Mouse (Mus musculus): Measurements from ENCODE around the gene Ccr10. TPM values are rescaled to one million over a fixed set of nuclear protein-coding genes. Genes with fewer than 3 reads are reported as not detected.
"Not testable (repeated sequence)": the region's sequence is repeated elsewhere in the genome, so short reads cannot be mapped to it uniquely, and the experiment has no call there.

Gene Ccr10
- polyA plus RNA-seq, 1 experiment from 2014 or later: 0.43 TPM

GRCm38 (mm10) chr11:101137000-101137399 is 38.2 kb downstream of the Ccr10 start:
- 75% methylated on average over 7 of the region's 7 CpGs for WGBS
- Histone ChIP-seq H3K9me3 (replicated peaks; ENCODE audit: control insufficient read depth, low read length) (no peaks in the 10 kb centered on the region), H3K4me3 (replicated peaks; ENCODE audit: low read length) (no peak overlapping the region), H3K4me1 (ENCODE audit: control insufficient read depth, insufficient read depth, low read length) (peaks cover 8% of the 10 kb centered on the region), H3K4me2 (ENCODE audit: low read depth, low read length) (no peak overlapping the region), H3K27me3 (ENCODE audit: control insufficient read depth, insufficient read depth, low read length) (no peaks in the 10 kb centered on the region), H3K27ac (ENCODE audit: low read length) (peak overlapping the region; percentile 63; the same call in 1 of the 2 replicates), H3K36me3 (ENCODE audit: control insufficient read depth, insufficient read depth, low read length) (no peaks in the 10 kb centered on the region), H3K9ac (ENCODE audit: low read length) (no peak overlapping the region)
- no peak for ATAC-seq (ENCODE audit: insufficient read depth, low FRiP score)

- Histone ChIP-seq H3K4me1 (ENCODE audit: control insufficient read depth, insufficient read depth, low read length) (peaks cover 4% of the 10 kb centered on the region; the same call in 1 of the 2 replicates), H3K4me3 (replicated peaks; ENCODE audit: low read length) (no peak overlapping the region), H3K4me2 (ENCODE audit: low read depth, low read length) (no peak overlapping the region), H3K36me3 (ENCODE audit: control insufficient read depth, insufficient read depth, low read length) (no peaks in the 10 kb centered on the region), H3K27ac (ENCODE audit: low read length) (no peak overlapping the region), H3K9me3 (replicated peaks; ENCODE audit: control insufficient read depth, low read length) (no peaks in the 10 kb centered on the region), H3K27me3 (ENCODE audit: control insufficient read depth, insufficient read depth, low read length) (no peaks in the 10 kb centered on the region), H3K9ac (ENCODE audit: low read length) (no peak overlapping the region)
- 78% methylated on average over 13 of the region's 13 CpGs for WGBS
- no peak for ATAC-seq (ENCODE audit: insufficient read depth, low FRiP score)
Observed at GRCm38 (mm10) chr11:101134217-101134865, 40.9 kb downstream of the Ccr10 start.

- ATAC-seq (ENCODE audit: insufficient read depth, low FRiP score): no peak
- no peak overlapping the region for H3K4me3 ChIP-seq (replicated peaks; ENCODE audit: low read length)
- no peaks in the 10 kb centered on the region for H3K9me3 ChIP-seq (replicated peaks; ENCODE audit: control insufficient read depth, low read length)
- no peak overlapping the region for H3K27ac ChIP-seq (ENCODE audit: low read length)
- WGBS: 50% methylated on average over 12 of the region's 12 CpGs
- no peak overlapping the region for H3K9ac ChIP-seq (ENCODE audit: low read length)
- H3K4me1 ChIP-seq (ENCODE audit: control insufficient read depth, insufficient read depth, low read length): peaks cover 4% of the 10 kb centered on the region; the same call in 1 of the 2 replicates
- no peak overlapping the region for H3K4me2 ChIP-seq (ENCODE audit: low read depth, low read length)
- no peaks in the 10 kb centered on the region for H3K27me3 ChIP-seq (ENCODE audit: control insufficient read depth, insufficient read depth, low read length)
- H3K36me3 ChIP-seq (ENCODE audit: control insufficient read depth, insufficient read depth, low read length): no peaks in the 10 kb centered on the region
Observed at GRCm38 (mm10) chr11:101133037-101133436, 42.2 kb downstream of the Ccr10 start.

GRCm38 (mm10) chr11:101131701-101132100 is 43.5 kb downstream of the Ccr10 start:
- Histone ChIP-seq H3K27ac (ENCODE audit: low read length) (no peak overlapping the region), H3K4me1 (ENCODE audit: control insufficient read depth, insufficient read depth, low read length) (peaks cover 4% of the 10 kb centered on the region; the same call in 1 of the 2 replicates), H3K9ac (ENCODE audit: low read length) (no peak overlapping the region), H3K4me2 (ENCODE audit: low read depth, low read length) (no peak overlapping the region), H3K4me3 (replicated peaks; ENCODE audit: low read length) (no peak overlapping the region), H3K27me3 (ENCODE audit: control insufficient read depth, insufficient read depth, low read length) (no peaks in the 10 kb centered on the region), H3K9me3 (replicated peaks; ENCODE audit: control insufficient read depth, low read length) (0 out of 2 replicates have a peak, but pooled peaks cover 2% of the 10 kb centered on the region), H3K36me3 (ENCODE audit: control insufficient read depth, insufficient read depth, low read length) (peaks cover 3% of the 10 kb centered on the region; the same call in 1 of the 2 replicates)
- ATAC-seq (ENCODE audit: insufficient read depth, low FRiP score): no peak
- WGBS: 85% methylated on average over 6 of the region's 6 CpGs

- H3K4me1 ChIP-seq (ENCODE audit: control insufficient read depth, insufficient read depth, low read length): peaks cover 4% of the 10 kb centered on the region; the same call in 1 of the 2 replicates
- WGBS: 80% methylated on average over 2 of the region's 2 CpGs
- H3K36me3 ChIP-seq (ENCODE audit: control insufficient read depth, insufficient read depth, low read length): peaks cover 7% of the 10 kb centered on the region; the same call in 1 of the 2 replicates
- no peak overlapping the region for H3K4me2 ChIP-seq (ENCODE audit: low read depth, low read length)
- no peak overlapping the region for H3K9ac ChIP-seq (ENCODE audit: low read length)
- H3K27ac ChIP-seq (ENCODE audit: low read length): no peak overlapping the region
- no peak overlapping the region for H3K4me3 ChIP-seq (replicated peaks; ENCODE audit: low read length)
- no peaks in the 10 kb centered on the region for H3K27me3 ChIP-seq (ENCODE audit: control insufficient read depth, insufficient read depth, low read length)
- no peak for ATAC-seq (ENCODE audit: insufficient read depth, low FRiP score)
- 0 out of 2 replicates have a peak, but pooled peaks cover 3% of the 10 kb centered on the region for H3K9me3 ChIP-seq (replicated peaks; ENCODE audit: control insufficient read depth, low read length)
Observed at GRCm38 (mm10) chr11:101131187-101131586, 44.1 kb downstream of the Ccr10 start.

- Histone ChIP-seq H3K4me3 (replicated peaks; ENCODE audit: low read length) (no peak overlapping the region), H3K4me1 (ENCODE audit: control insufficient read depth, insufficient read depth, low read length) (peaks cover 4% of the 10 kb centered on the region; the same call in 1 of the 2 replicates), H3K9ac (ENCODE audit: low read length) (0 out of 2 replicates have a peak overlapping the region, but pooled peaks have one; percentile 31), H3K27me3 (ENCODE audit: control insufficient read depth, insufficient read depth, low read length) (no peaks in the 10 kb centered on the region), H3K9me3 (replicated peaks; ENCODE audit: control insufficient read depth, low read length) (0 out of 2 replicates have a peak, but pooled peaks cover 3% of the 10 kb centered on the region), H3K4me2 (ENCODE audit: low read depth, low read length) (no peak overlapping the region), H3K36me3 (ENCODE audit: control insufficient read depth, insufficient read depth, low read length) (peaks cover 13% of the 10 kb centered on the region), H3K27ac (ENCODE audit: low read length) (no peak overlapping the region)
- no peak for ATAC-seq (ENCODE audit: insufficient read depth, low FRiP score)
- 39% methylated on average over 18 of the region's 18 CpGs for WGBS
Observed at GRCm38 (mm10) chr11:101130056-101130756, 45.0 kb downstream of the Ccr10 start.

GRCm38 (mm10) chr11:101128996-101129577 is 46.2 kb downstream of the Ccr10 start:
- Histone ChIP-seq H3K9ac (ENCODE audit: low read length) (no peak overlapping the region), H3K4me3 (replicated peaks; ENCODE audit: low read length) (no peak overlapping the region), H3K4me1 (ENCODE audit: control insufficient read depth, insufficient read depth, low read length) (peaks cover 4% of the 10 kb centered on the region; the same call in 1 of the 2 replicates), H3K27ac (ENCODE audit: low read length) (no peak overlapping the region), H3K9me3 (replicated peaks; ENCODE audit: control insufficient read depth, low read length) (0 out of 2 replicates have a peak, but pooled peaks cover 3% of the 10 kb centered on the region), H3K27me3 (ENCODE audit: control insufficient read depth, insufficient read depth, low read length) (no peaks in the 10 kb centered on the region), H3K36me3 (ENCODE audit: control insufficient read depth, insufficient read depth, low read length) (peaks cover 13% of the 10 kb centered on the region), H3K4me2 (ENCODE audit: low read depth, low read length) (no peak overlapping the region)
- ATAC-seq (ENCODE audit: insufficient read depth, low FRiP score): no peak
- 91% methylated on average over 11 of the region's 11 CpGs for WGBS

- no peak overlapping the region for H3K9ac ChIP-seq (ENCODE audit: low read length)
- H3K4me3 ChIP-seq (replicated peaks; ENCODE audit: low read length): no peak overlapping the region
- no peaks in the 10 kb centered on the region for H3K27me3 ChIP-seq (ENCODE audit: control insufficient read depth, insufficient read depth, low read length)
- no peak for ATAC-seq (ENCODE audit: insufficient read depth, low FRiP score)
- H3K36me3 ChIP-seq (ENCODE audit: control insufficient read depth, insufficient read depth, low read length): peaks cover 13% of the 10 kb centered on the region
- 82% methylated on average over 1 of the region's 1 CpGs for WGBS
- no peak overlapping the region for H3K4me2 ChIP-seq (ENCODE audit: low read depth, low read length)
- peaks cover 4% of the 10 kb centered on the region; the same call in 1 of the 2 replicates for H3K4me1 ChIP-seq (ENCODE audit: control insufficient read depth, insufficient read depth, low read length)
- no peak overlapping the region for H3K27ac ChIP-seq (ENCODE audit: low read length)
- H3K9me3 ChIP-seq (replicated peaks; ENCODE audit: control insufficient read depth, low read length): 0 out of 2 replicates have a peak, but pooled peaks cover 3% of the 10 kb centered on the region
Observed at GRCm38 (mm10) chr11:101127075-101127474, 48.2 kb downstream of the Ccr10 start.

- peaks cover 13% of the 10 kb centered on the region for H3K36me3 ChIP-seq (ENCODE audit: control insufficient read depth, insufficient read depth, low read length)
- not testable (repeated sequence) for H3K27ac ChIP-seq (ENCODE audit: low read length); ATAC-seq (ENCODE audit: insufficient read depth, low FRiP score); H3K4me2 ChIP-seq (ENCODE audit: low read depth, low read length); H3K27me3 ChIP-seq (ENCODE audit: control insufficient read depth, insufficient read depth, low read length); H3K9me3 ChIP-seq (replicated peaks; ENCODE audit: control insufficient read depth, low read length); H3K9ac ChIP-seq (ENCODE audit: low read length); H3K4me1 ChIP-seq (ENCODE audit: control insufficient read depth, insufficient read depth, low read length); H3K4me3 ChIP-seq (replicated peaks; ENCODE audit: low read length)
- WGBS: 93% methylated on average over 7 of the region's 9 CpGs
Observed at GRCm38 (mm10) chr11:101125008-101125407, 50.2 kb downstream of the Ccr10 start.

Data from stomach, embryonic 16.5 days (tissue).